Mouse (Mus musculus) heart, postnatal 0 days (tissue): ENCODE results near the gene Mr1. TPM values are rescaled to one million over a fixed set of nuclear protein-coding genes. Genes with fewer than 3 reads are reported as not detected.
A peak's percentile ranks its signal among the peaks of the same experiment; 100 is the strongest.

ENCODE experiments used
- ATAC-seq: fragments of 200-750 bp; cut with Nextera tagmentation; 2 replicates; pipeline ENCODE4 v1.8.0; 2017; ENCODE audit warnings: low read depth, moderate number of reproducible peaks, moderate library complexity; ENCODE audit not compliant: insufficient read depth
- DNase-seq: peaks from one replicate; pipeline ENCODE4 v3.0.0-alpha.2; 2016; ENCODE audit warnings: low spot score
- H3K27ac ChIP-seq: fragments of 300-500 bp; sonication (generic); 2 replicates; pipeline ENCODE4 v1.5.1; 2014; ENCODE audit warnings: low read depth, mild to moderate bottlenecking
- H3K27me3 ChIP-seq: fragments of 300-500 bp; sonication (generic); 2 replicates; pipeline ENCODE4 v1.6.1; 2014; ENCODE audit warnings: low read length, mixed read lengths; ENCODE audit not compliant: control insufficient read depth, insufficient read depth
- H3K36me3 ChIP-seq: fragments of 300-500 bp; sonication (generic); replicated peaks from 2 replicates; pipeline ENCODE4 v1.6.1; 2014; ENCODE audit warnings: low read length, mixed read lengths; ENCODE audit not compliant: control insufficient read depth, insufficient read depth
- H3K4me1 ChIP-seq: fragments of 300-500 bp; sonication (generic); 2 replicates; pipeline ENCODE4 v1.6.1; 2014; ENCODE audit warnings: antibody characterized with exemption; ENCODE audit not compliant: control insufficient read depth, insufficient read depth
- H3K4me2 ChIP-seq: fragments of 300-500 bp; sonication (generic); 2 replicates; pipeline ENCODE4 v1.6.1; 2014; ENCODE audit warnings: low read depth, mild to moderate bottlenecking, low read length, moderate library complexity
- H3K4me3 ChIP-seq: fragments of 300-500 bp; sonication (generic); 2 replicates; pipeline ENCODE4 v1.5.1; 2014; ENCODE audit warnings: low read depth, low read length
- H3K9ac ChIP-seq: fragments of 300-500 bp; sonication (generic); replicated peaks from 2 replicates; pipeline ENCODE4 v1.6.1; 2014; ENCODE audit warnings: low read depth, low read length, mixed read lengths
- H3K9me3 ChIP-seq: fragments of 300-500 bp; sonication (generic); replicated peaks from 2 replicates; pipeline ENCODE4 v1.6.1; 2016; ENCODE audit warnings: low read length; ENCODE audit not compliant: control insufficient read depth
- CTCF ChIP-seq: IDR thresholded peaks from 2 replicates; pipeline ENCODE4 v1.5.1; 2016; ENCODE audit warnings: antibody characterized with exemption, control low read depth, low read depth
- EP300 ChIP-seq: IDR thresholded peaks from 2 replicates; pipeline ENCODE4 v1.6.1; 2016; ENCODE audit warnings: antibody characterized with exemption, low read depth
- WGBS: fragments of 180-500 bp; shearing (Covaris S2); extraction: QIAGEN DNeasy Blood & Tissue Kit; methylation state at CpG from one replicate; pipeline ENCODE4 v1.1.7; 2014; 5-methylcytosine and 5-hydroxymethylcytosine counted together
- polyA plus RNA-seq: library from polyadenylated mRNA; unstranded; fragments of >200 nt; fragmentation: Nextera tagmentation; extraction: Ambion mirVana; gene quantifications from 2 replicates; pipeline ENCODE4 v1.2.1, GENCODE M21; 2015
- total RNA-seq: library from RNA; depleted of rRNA; stranded (reverse); fragments of >200 nt; gene quantifications from 2 replicates; pipeline ENCODE4 v1.2.3, GENCODE M21; 2014; ENCODE audit warnings: low replicate concordance

Gene Mr1
- total and polyA plus RNA-seq, 2 experiments from 2014 or later = 6.5 to 8.2 TPM

DNA sequence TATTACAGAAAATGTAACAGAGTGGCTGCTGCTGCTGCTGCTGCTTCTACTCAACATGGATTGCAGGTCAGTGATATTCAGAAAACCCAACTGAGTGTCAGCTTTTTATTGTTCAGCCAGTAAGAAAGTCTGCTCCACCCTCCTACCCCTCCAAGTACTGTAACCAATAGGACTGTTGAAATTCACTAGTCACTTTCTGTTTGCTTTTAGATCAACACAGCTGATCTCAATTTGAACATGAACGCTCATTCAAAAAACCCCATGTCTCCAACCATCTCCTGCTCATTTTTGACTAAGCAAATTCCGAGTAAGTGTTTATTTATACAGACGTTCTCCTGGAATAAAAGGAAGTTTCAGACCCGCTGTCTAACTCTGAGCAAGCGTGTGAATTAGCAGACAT lies 38.8 kb downstream of the Mr1 start:
- 56% methylated on average over 5 of the region's 5 CpGs for WGBS
- H3K27me3 ChIP-seq = no peaks in the 10 kb centered on the region
- no peak overlapping the region for H3K27ac ChIP-seq
- H3K9me3 ChIP-seq = no peaks in the 10 kb centered on the region
- TF ChIP-seq EP300 = no peak
- no peak for TF ChIP-seq CTCF
- H3K4me1 ChIP-seq = peaks cover 25% of the 10 kb centered on the region
- H3K36me3 ChIP-seq = no peaks in the 10 kb centered on the region
- ATAC-seq = no peak
- no peak overlapping the region for H3K4me3 ChIP-seq
- no peak overlapping the region for H3K4me2 ChIP-seq
- no peak for DNase-seq
- no peak overlapping the region for H3K9ac ChIP-seq

DNA sequence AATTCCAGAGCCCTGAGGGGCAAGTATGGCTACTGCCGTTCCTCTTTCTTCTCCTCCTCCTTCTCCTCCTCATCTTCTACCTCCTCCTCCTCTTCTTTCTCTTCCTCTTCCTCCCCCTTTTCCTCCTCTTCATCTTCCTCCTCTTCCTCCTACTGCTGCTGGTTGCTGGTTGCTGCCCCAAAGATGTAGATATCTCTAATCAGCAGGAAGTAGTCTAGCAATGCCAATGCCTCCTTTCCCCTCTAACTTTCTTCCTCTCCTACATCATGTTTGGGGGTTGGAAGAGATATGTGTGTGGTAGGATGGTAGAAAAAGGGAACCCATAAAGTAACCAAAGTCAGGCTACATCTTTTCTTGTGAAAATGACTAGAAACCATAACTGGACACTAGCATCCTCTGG lies 40.3 kb downstream of the Mr1 start:
- no peaks in the 10 kb centered on the region for H3K36me3 ChIP-seq
- WGBS = 37% methylated on average over 1 of the region's 1 CpGs

DNA sequence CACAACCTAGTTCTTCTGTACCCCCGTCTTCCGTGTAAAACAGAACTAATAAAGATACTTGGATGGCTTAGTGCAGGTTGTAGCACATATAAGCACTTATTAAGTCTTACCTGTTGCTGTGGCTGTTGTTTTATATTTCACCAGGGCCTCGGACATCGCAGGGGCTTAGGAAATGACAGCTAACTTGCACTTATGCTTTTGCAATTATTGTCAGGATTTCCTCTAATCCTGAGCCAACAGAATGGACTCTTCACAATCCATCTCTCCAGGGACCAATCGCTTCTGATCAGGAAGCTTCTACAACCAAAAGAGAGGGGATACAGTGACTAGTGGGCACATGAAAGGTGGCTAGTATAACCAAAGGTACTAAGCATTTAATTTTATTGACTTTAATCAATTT lies 42.6 kb downstream of the Mr1 start:
- Histone ChIP-seq H3K36me3 (no peaks in the 10 kb centered on the region), H3K9ac (no peak overlapping the region), H3K27ac (no peak overlapping the region), H3K9me3 (no peaks in the 10 kb centered on the region), H3K4me3 (no peak overlapping the region), H3K27me3 (no peaks in the 10 kb centered on the region), H3K4me1 (peaks cover 12% of the 10 kb centered on the region), H3K4me2 (no peak overlapping the region)
- ATAC-seq = no peak
- TF ChIP-seq EP300 (no peak), CTCF (no peak)
- no peak for DNase-seq
- WGBS = 80% methylated on average over 5 of the region's 5 CpGs

More for the DNA sequence above, 40.3 kb downstream of the Mr1 start:
- Histone ChIP-seq H3K9ac (no peak overlapping the region), H3K27ac (no peak overlapping the region), H3K9me3 (no peaks in the 10 kb centered on the region), H3K27me3 (no peaks in the 10 kb centered on the region), H3K4me1 (peaks cover 20% of the 10 kb centered on the region), H3K4me2 (no peak overlapping the region), H3K4me3 (no peak overlapping the region)
- TF ChIP-seq CTCF (no peak), EP300 (no peak)
- DNase-seq = no peak
- ATAC-seq = no peak

DNA sequence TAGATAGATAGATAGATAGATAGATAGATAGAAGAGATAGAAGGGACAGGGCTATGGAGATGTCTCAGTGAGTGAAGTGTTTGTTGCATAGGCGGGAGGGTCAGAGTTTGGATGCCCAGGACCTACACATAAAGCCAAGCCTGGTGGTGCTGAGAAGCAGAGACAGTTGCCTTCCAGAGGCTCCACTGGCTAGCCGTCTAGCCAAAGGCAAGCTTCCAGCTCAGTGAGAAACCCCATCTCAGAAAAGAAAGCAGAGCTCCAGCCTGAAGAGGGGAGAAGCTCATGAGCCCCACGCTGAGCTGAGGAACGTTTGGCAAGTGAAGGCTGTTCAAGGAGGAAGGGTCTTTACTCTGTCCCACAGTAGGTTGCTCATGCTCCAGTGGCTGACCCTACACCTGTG lies 44.0 kb downstream of the Mr1 start:
- H3K4me3 ChIP-seq = no peak overlapping the region
- no peak for ATAC-seq
- DNase-seq = no peak
- 68% methylated on average over 4 of the region's 4 CpGs for WGBS
- H3K27me3 ChIP-seq = no peaks in the 10 kb centered on the region
- H3K4me1 ChIP-seq = peaks cover 4% of the 10 kb centered on the region
- H3K9me3 ChIP-seq = no peaks in the 10 kb centered on the region
- H3K27ac ChIP-seq = no peak overlapping the region
- H3K4me2 ChIP-seq = no peak overlapping the region
- no peak overlapping the region for H3K9ac ChIP-seq
- H3K36me3 ChIP-seq = no peaks in the 10 kb centered on the region
- TF ChIP-seq CTCF (no peak), EP300 (no peak)

DNA sequence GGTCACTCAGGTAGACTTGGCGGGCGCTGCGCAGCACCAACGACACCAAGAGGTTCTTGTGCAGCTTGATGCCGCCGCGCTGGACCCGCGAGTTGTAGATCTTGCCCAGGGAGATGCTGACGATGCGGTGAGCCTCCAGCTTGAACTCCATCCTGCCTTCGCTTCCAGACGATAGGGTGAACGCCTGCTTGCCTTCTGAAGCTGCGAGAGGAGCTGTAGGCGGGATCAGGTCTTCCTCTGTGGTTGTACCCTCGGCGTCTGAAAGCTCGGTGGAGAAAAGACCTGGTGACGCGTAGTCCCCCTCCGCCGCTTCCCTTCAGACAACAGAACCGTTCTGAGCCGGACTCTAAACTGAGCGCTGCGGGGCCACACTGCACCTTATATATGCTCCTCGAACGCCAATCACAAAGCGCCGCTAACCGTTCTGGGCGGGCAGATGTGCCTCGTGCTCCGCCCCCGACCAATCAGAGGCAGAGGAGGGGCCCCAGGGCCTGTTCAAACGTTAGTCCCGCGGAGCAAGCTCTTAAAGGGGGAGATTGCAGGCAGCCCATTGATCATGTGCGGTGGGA lies 47.2 kb downstream of the Mr1 start, which contains the start of gene Ier5:
Ier5 (minus strand) TSS at position 357 of the 569 bp plus-strand sequence.
- under 1% methylated on average over 40 of the region's 40 CpGs for WGBS
- peaks cover 15% of the 10 kb centered on the region for H3K4me1 ChIP-seq
- H3K4me3 ChIP-seq = peak within 1 kb of the TSS; percentile 99
- peak within 1 kb of the TSS; percentile 99 for H3K9ac ChIP-seq
- H3K9me3 ChIP-seq = no peaks in the 10 kb centered on the region
- no peak for TF ChIP-seq CTCF
- TF ChIP-seq EP300 = peak; percentile 83
- peak within 1 kb of the TSS; percentile 91 for H3K27ac ChIP-seq
- ATAC-seq (peak; percentile 97), DNase-seq (peak; percentile 98)
- H3K27me3 ChIP-seq = no peaks in the 10 kb centered on the region
- peak within 1 kb of the TSS; percentile 54 for H3K4me2 ChIP-seq
- H3K36me3 ChIP-seq = no peaks in the 10 kb centered on the region
